Comparison of ENCODE assay signal across 10 mouse cellular contexts in the genomic region with DNA sequence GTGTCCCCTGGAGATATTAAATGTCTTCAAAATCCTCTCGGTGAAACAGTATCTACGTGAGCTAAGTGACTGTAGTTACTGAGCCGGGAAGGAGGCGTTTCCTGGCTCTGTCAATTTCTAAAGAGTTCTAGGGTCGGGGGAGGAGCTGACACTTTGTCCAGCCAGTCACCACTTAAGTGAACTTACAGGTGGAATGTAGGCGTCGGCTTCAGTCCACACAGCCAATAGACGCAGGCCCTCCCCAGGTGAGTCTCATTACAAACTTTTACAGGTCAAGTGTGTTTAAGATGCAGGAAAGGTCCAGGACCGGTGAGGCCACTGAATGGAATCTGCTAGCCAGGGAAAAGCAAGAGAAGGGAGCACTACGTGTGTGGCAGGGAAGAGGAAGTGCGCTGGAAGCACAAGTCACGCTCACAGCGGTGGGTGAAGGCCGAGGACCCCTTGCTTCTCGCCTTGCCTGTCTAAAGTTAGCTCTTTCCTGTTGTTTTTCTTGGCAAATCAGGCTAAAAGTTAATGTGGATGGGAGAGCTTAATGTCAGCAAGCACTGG.
DNase-seq lines count a peak whose midpoint lies in the region; ATAC-seq lines count a peak whose summit lies in the region.
"Had no signal": no experiment of that assay in that cellular context is flagged by ENCODE, and none has a peak within 500 bp of the region (broad histone marks: within the 10 kb centered on the region; RNA-seq: fewer than 3 reads in every experiment).

No protein-coding gene starts in this region.

- WGBS in heart, embryonic 12.5 days = 28% methylated on average over 15 of the region's 15 CpGs
- 29% methylated on average over 15 of the region's 15 CpGs for WGBS in embryonic facial prominence, embryonic 12.5 days
- 15% methylated on average over 15 of the region's 15 CpGs for WGBS in kidney, embryonic 16.5 days
- 45% methylated on average over 15 of the region's 15 CpGs for WGBS in midbrain, embryonic 10.5 days

- ATAC-seq in heart, embryonic 12.5 days (ENCODE audit: insufficient number of reproducible peaks, low FRiP score) = no peak
- no peak for ATAC-seq in embryonic facial prominence, embryonic 12.5 days (ENCODE audit: insufficient number of reproducible peaks, insufficient read depth, low FRiP score, low TSS enrichment)
- peak; percentile 70; the same call in 1 of the 2 replicates for ATAC-seq in kidney, embryonic 16.5 days (ENCODE audit: low FRiP score, low TSS enrichment)
- ATAC-seq: forebrain, embryonic 15.5 days had no signal

- peak overlapping the region; percentile 18 for H3K4me2 ChIP-seq in heart, embryonic 12.5 days
- H3K4me2 ChIP-seq in embryonic facial prominence, embryonic 12.5 days (replicated peaks) = 0 out of 2 replicates have a peak overlapping the region, but pooled peaks have one; percentile 5
- H3K4me2 ChIP-seq in kidney, embryonic 16.5 days (replicated peaks; ENCODE audit: low read depth, low read length) = peak overlapping the region; percentile 25
- H3K4me2 ChIP-seq: forebrain, embryonic 15.5 days had no signal

- no peak overlapping the region for H3K27ac ChIP-seq in heart, embryonic 12.5 days (ENCODE audit: poor library complexity, severe bottlenecking)
- H3K27ac ChIP-seq in embryonic facial prominence, embryonic 12.5 days = no peak overlapping the region
- H3K27ac ChIP-seq in kidney, embryonic 16.5 days (ENCODE audit: low read length) = 0 out of 2 replicates have a peak overlapping the region, but pooled peaks have one; percentile 28
- H3K27ac ChIP-seq in midbrain, embryonic 10.5 days (replicated peaks) = no peak overlapping the region
- H3K27ac ChIP-seq: forebrain, embryonic 15.5 days had no signal

- DNase-seq in heart, postnatal 4 days = no peak
- peak; percentile 30 for DNase-seq in lung, postnatal 14 days
- no peak for DNase-seq in urinary bladder, postnatal 10 days (ENCODE audit: low spot score)
- DNase-seq in midbrain, embryonic 10.5 days (ENCODE audit: low spot score) = no peak
- no peak for DNase-seq in cerebellum, postnatal 10 days
- DNase-seq: gastrocnemius, postnatal 36 days had no signal

- no peak overlapping the region for H3K9ac ChIP-seq in heart, embryonic 12.5 days
- H3K9ac ChIP-seq in embryonic facial prominence, embryonic 12.5 days = no peak overlapping the region
- H3K9ac ChIP-seq in kidney, embryonic 16.5 days (replicated peaks; ENCODE audit: low read length) = peak overlapping the region; percentile 2; the same call in 1 of the 2 replicates
- H3K9ac ChIP-seq: forebrain, embryonic 15.5 days had no signal

- H3K36me3 ChIP-seq in heart, embryonic 12.5 days = no peaks in the 10 kb centered on the region
- no peaks in the 10 kb centered on the region for H3K36me3 ChIP-seq in embryonic facial prominence, embryonic 12.5 days
- H3K36me3 ChIP-seq in kidney, embryonic 16.5 days (ENCODE audit: insufficient read depth, low read length) = no peaks in the 10 kb centered on the region
- H3K36me3 ChIP-seq in midbrain, embryonic 10.5 days = 0 out of 2 replicates have a peak, but pooled peaks cover 6% of the 10 kb centered on the region
- H3K36me3 ChIP-seq: forebrain, embryonic 15.5 days had no signal

- peaks cover 26% of the 10 kb centered on the region for H3K4me1 ChIP-seq in heart, embryonic 12.5 days (replicated peaks)
- H3K4me1 ChIP-seq in embryonic facial prominence, embryonic 12.5 days = peaks cover 20% of the 10 kb centered on the region
- H3K4me1 ChIP-seq in kidney, embryonic 16.5 days (ENCODE audit: insufficient read depth, low read length) = peaks cover 23% of the 10 kb centered on the region
- peaks cover 34% of the 10 kb centered on the region for H3K4me1 ChIP-seq in midbrain, embryonic 10.5 days

- no peaks in the 10 kb centered on the region for H3K27me3 ChIP-seq in heart, embryonic 12.5 days (replicated peaks)
- no peaks in the 10 kb centered on the region for H3K27me3 ChIP-seq in embryonic facial prominence, embryonic 12.5 days
- no peaks in the 10 kb centered on the region for H3K27me3 ChIP-seq in kidney, embryonic 16.5 days (ENCODE audit: insufficient read depth, low read length)
- H3K27me3 ChIP-seq in midbrain, embryonic 10.5 days (ENCODE audit: low read depth, poor library complexity, severe bottlenecking) = no peaks in the 10 kb centered on the region
- H3K27me3 ChIP-seq: forebrain, embryonic 15.5 days had no signal

- no peak overlapping the region for H3K4me3 ChIP-seq in heart, embryonic 12.5 days
- H3K4me3 ChIP-seq in embryonic facial prominence, embryonic 12.5 days = no peak overlapping the region
- H3K4me3 ChIP-seq in kidney, embryonic 16.5 days (ENCODE audit: low read length) = no peak overlapping the region
- H3K4me3 ChIP-seq in midbrain, embryonic 10.5 days = no peak overlapping the region
- H3K4me3 ChIP-seq: forebrain, embryonic 15.5 days had no signal

- H3K9me3 ChIP-seq in heart, embryonic 12.5 days (replicated peaks) = no peaks in the 10 kb centered on the region
- no peaks in the 10 kb centered on the region for H3K9me3 ChIP-seq in embryonic facial prominence, embryonic 12.5 days
- no peaks in the 10 kb centered on the region for H3K9me3 ChIP-seq in kidney, embryonic 16.5 days (ENCODE audit: low read length)
- H3K9me3 ChIP-seq in midbrain, embryonic 10.5 days (replicated peaks) = no peaks in the 10 kb centered on the region
- H3K9me3 ChIP-seq: forebrain, embryonic 15.5 days had no signal
